Mouse (Mus musculus): ENCODE results near the gene Fmnl2. TPM values are rescaled to one million over a fixed set of nuclear protein-coding genes. Genes with fewer than 3 reads are reported as not detected.

Fmnl2 gene
- total RNA-seq, 2 experiments from 2014 or later, result 10.1 to 11.7 TPM

DNA sequence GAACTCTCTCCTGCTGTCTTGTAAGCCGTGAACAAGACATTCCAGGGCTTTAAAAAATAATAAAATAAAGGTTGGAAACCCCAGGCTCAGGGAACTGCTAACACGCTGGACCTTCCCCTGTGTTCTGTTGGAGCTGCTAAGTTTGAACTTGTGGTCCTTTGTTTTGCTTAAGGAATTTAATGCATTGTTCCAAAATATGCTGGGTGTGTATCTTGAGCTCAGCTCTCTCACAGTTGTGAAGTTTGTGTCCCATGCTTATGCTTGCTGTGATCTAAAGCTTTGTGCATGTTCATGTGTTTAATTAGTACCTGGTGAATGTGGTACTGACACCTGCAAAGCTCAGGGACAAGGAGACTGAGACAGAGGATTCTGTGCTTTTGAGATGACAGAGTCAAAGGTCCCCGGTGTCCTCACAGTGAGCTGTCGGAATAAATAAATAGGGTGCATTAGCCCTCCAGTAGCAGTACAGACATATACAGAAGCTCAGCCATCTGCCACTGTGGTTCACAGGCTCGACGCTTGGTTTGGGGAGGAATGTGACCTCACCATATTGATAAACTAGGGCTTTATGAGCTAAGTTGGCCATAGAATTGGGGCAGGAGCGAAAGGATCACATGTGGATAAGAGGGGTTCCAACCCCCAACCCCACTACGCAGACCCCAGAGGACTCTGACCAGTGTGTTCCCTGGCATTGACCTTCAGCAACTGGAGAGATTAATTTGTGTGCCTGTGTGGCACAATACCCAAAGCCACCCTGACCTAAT lies 100.3 kb downstream of the Fmnl2 start:
- DNase-seq, result no peak

- peak; percentile 76 for DNase-seq
These were observed 101.1 kb downstream of the Fmnl2 start for GRCm38 (mm10) chr2:52958535-52959290.

GRCm38 (mm10) chr2:52959291-52959621 lies 101.6 kb downstream of the Fmnl2 start:
- no peak for DNase-seq

DNA sequence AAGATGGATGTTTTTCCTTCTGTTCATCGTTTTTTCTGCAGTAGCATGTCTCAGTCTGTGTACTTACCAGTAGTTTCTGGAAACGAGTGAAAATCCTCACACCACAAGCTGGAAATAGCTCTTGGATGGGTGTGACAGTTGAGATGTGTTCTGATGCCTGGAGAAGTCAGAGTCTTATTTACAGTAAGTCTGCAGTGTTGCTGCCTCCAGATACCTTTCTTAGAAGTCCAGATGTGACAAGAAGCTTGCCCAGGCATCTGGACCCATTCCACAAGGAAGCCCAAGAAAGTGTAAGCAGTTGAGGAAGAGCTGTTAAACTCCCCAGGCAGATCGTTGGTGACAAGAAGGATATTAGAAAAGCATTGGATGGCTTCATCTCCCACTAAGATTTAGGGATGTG lies 102.3 kb downstream of the Fmnl2 start:
- DNase-seq, result no peak

DNA sequence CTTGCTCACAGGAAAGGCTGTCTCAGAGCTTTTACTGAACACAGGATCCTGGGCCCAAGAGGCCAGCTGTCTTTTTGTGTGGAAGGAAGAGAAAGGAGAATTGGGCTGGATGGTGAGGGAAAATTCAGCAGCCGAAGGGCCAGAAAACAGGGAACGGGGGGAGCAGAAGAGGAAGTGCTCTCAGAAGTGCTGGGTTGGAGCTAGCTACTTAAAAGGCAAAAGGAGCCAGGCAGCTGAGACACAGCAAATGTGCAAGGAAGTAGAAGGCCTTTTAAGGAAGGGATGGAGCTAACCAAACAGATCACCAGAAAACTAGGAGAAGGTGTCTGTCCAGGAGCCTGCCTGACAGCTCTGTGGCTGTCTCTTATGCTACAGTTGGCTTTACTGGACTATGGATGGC lies 103.0 kb downstream of the Fmnl2 start:
- DNase-seq, result no peak

GRCm38 (mm10) chr2:52963439-52963838 lies 105.8 kb downstream of the Fmnl2 start:
- no peak for DNase-seq

DNA sequence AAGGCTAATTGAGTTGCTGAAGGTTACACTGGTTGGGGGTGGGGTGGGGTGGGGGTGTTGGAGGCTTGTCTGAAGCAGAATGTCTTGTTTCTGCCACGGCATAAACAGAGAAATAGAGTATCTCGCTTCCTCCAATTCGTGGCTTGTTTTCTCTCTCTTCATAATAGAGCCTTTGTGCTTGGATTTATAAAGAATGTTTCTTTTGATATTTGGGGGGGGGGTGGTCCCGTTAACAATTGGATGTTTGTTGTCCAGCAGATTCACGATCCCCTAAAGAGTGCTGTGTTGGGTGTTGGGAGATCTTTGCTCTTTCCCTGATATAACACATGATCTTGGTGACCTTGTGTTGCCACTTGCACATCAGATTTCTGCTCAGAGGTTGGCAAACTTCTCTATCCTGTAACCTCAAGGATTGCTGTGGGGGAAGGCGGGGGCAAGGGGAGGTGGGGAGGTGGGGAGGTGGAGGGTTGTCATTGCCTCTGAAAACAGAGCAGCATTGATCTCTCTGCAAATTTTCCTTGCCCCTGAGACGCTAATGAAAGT lies 106.8 kb downstream of the Fmnl2 start:
- no peak for DNase-seq

DNA sequence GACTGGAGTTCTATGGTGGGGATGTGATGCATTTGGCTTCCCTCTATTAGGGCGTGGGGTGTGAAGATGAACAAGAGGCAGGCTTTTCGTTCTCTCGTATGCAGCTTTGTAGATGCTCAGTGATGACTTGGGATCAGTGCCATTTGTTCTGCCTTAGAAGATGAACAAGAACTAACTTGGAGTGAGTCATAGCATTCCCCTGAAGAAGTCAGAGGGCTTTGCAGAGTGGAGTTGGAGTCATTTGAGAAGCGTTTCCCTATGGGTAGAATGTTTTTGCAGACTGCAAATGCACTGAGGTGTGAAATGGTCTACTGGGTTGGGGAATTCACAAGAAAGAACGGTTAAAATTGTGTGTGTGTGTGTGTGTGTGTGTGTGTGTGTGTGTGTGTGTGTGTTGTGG lies 108.6 kb downstream of the Fmnl2 start:
- no peak for DNase-seq

- no peak for DNase-seq
These were observed 109.3 kb downstream of the Fmnl2 start for GRCm38 (mm10) chr2:52966820-52967460.

DNA sequence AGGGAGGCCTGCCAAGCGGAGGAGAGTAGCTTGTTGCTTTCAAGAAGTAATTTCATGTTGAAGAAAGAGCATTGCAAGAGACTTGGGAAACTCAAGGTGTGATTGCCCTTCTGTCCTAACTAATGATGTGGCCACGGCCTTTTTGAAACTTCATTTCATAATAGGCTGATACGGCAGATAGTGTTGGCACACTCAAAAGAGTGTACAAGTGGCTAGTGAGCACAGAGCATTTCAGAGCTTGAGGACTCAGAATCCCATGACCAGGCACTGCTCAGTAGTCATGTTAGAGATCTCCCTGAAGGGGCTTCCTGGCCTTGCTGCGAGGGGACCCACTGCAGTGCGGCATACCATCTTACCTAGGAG lies 109.8 kb downstream of the Fmnl2 start:
- no peak for DNase-seq

DNA sequence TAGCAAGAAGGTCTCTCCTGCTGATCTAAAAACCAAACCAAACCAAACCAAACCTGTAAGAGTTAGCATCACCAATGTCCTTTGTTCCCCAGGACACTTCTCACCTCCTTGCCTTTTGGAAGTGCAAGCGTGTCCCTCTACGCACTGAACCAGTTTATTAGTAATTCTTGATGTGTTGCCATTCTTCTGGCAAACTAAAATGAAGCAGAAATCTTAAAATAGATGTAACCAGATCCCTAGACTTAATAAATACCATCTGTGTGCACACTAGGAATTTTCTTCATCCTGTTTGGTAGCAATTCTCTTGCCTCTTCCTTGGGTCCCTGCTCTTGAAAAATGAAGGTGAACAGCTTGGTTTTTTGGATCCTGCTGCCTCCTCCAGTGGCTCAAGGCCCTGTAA lies 111.2 kb downstream of the Fmnl2 start:
- DNase-seq, result no peak

- no peak for DNase-seq
These were observed 116.4 kb downstream of the Fmnl2 start for GRCm38 (mm10) chr2:52974056-52974455.

DNA sequence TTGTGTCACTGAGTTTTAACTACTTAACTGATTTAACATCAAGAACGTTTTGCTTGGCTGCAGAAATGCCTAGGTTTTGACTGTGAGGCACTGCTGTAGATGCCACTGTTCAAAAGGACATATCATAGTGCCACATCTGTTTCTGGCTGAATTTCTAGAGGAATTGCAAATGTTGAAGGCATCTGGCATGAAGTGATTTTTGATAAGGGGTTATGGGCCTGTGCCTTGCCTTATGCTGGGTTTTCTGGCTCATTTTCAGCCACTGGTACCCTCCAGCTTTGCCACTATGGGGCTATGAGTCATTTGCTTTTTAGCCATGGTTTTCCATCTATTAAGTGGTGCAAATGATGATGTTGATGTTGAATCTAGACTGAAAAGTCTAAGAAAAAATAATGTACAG lies 117.1 kb downstream of the Fmnl2 start:
- no peak for DNase-seq

DNA sequence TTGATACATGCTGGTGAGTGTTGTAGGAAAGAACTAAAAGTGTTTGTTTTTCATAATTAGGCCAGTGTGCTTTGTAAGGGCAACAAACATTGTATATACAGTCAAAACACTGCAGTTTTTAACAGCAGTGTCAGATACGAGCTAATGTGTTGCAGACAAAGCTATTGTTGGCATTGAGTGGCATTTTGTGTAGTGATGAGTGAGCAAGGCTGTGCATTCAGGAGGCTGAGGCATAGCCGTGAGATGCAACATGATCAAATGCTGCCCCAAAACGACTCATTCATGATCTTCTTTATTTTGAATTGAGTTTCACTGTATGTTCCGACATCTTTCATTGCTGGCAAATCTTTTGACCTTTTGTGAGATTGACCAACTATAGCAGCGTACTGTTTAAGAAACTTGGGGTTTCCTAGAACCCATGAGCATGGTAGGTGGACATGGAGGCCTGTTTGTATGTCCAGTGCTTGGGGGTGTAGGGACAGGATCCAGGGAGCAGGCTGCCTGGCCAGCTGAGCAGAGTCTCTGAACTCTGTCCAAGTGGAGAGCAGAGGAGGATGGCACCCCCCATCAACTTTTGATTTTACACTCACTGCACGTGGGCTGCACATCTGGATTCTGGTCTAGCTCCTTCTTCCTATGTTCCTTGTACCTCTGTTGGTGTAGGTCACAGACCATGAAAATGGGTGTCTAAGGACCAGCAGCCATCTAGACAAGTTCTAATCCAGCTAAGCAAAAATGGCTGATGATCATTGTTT lies 120.4 kb downstream of the Fmnl2 start:
- DNase-seq, result no peak

- no peak for DNase-seq
These were observed 121.1 kb downstream of the Fmnl2 start for GRCm38 (mm10) chr2:52978796-52979195.

GRCm38 (mm10) chr2:52979280-52979763 lies 121.7 kb downstream of the Fmnl2 start:
- DNase-seq, result no peak

DNA sequence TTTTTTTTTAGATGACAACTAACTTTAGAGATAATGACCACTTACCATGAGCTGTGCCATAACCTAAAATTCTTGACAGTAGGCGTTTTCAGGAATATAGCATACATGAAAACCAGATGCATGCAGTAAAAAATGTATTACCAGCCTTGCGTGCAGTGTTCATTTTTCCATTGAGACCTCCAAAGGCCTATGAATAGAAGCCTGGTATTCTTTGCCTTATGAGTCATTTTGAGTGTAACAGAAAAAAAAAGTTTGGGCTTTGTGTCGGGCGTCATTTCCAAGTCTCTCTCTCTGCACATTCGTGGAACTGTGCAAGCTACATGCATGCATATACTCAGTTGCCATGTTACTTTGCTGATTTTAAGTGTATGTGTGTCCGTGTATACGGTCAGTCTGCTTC lies 123.5 kb downstream of the Fmnl2 start:
- no peak for DNase-seq

DNA sequence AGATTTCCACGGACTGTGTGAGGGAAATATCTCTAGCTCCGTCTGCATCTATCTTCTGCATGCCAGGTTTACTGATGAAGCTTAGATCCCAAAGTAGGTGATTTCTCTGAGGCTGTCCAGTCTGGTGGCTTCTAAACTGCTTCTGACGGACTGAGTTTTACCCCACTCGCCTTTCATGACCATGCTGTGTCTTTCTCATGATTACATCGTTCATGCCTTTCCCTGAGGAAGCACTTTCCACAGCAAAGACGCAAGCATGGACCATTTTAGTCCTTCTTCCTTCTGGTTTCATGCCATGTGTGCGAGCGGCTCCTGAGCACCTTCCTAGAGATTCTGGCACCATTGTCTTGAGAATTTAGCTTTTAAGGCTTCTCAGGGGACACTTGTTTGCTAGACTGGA lies 123.9 kb downstream of the Fmnl2 start:
- no peak for DNase-seq

DNA sequence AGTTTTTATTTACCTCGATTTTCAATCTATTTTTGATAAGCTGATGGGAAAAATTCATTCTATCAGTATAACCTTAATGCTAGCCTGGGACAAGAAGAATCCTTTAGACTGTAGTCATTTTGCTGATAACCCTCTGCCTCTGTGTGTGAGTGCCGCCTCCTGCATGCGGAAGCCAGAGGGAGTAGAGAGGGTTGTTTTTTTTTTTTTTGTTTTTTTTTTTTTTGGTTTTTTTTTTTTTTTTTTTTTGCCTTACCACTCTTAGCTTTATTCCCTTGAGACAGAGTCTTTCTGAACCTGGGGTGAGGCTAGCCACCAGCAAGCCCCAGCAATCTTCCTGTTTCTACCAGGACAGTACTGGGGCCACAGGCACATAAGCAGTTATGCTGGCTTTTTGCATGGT lies 124.8 kb downstream of the Fmnl2 start:
- no peak for DNase-seq

DNA sequence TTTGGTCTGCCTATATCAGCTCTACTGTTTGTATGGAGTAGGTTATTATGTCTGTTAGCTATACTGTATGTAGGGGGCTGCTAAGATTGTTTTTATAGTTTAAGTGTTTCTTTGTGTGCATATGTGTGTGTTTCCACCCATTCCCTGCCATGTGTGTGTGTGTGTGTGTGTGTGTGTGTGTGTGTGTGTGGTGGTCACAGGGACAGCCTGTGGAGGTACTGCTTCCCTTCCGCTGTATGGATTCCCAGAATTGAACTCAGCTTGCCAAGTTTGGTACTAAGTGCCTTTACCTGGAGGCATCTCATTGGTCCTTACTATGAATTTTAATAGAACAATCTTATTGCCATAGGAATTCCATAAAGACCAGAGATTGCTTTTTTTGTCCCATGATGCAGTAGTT lies 126.9 kb downstream of the Fmnl2 start:
- no peak for DNase-seq

DNA sequence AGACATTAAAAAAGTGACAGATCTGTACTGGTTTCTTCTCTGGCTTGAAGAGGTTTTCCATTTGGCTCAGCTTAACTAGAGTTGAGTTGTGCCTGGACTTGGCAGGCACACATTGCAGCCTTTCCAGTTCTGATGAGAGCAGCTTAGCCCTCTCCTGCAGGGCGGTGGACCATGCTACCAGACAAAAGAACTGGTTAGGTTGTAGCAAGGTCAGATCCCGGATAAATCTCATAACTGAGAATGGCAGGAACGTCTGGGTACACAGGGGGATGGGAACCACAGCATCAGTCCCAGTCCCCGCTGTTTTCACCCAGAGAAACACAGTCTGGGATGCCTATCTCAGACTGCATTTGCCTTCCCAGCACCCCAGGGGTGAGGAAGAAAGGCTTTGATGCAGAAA lies 127.5 kb downstream of the Fmnl2 start:
- no peak for DNase-seq

DNA sequence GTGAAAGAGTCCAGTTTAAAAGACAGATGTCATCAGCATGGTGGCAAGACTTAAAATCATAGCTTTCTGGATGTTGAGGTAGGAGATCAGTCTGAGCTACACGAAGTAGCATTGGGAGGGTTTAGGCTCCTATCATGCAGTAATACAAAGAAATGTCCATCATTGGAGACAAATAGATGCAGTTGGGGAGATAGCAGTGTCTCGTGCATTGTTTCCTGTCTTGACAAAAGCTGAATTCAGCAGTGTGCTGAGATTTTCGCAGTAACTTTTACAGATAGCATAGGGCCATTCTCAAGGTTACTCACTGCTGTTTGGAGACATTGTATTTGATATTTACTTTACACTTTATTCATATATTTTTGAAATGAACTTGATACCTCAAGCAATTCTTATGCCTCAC lies 128.7 kb downstream of the Fmnl2 start:
- no peak for DNase-seq

Measured in gastrocnemius, postnatal 10 days (tissue).